ENCODE assay signal across 27 mouse cellular contexts in the genomic region with DNA sequence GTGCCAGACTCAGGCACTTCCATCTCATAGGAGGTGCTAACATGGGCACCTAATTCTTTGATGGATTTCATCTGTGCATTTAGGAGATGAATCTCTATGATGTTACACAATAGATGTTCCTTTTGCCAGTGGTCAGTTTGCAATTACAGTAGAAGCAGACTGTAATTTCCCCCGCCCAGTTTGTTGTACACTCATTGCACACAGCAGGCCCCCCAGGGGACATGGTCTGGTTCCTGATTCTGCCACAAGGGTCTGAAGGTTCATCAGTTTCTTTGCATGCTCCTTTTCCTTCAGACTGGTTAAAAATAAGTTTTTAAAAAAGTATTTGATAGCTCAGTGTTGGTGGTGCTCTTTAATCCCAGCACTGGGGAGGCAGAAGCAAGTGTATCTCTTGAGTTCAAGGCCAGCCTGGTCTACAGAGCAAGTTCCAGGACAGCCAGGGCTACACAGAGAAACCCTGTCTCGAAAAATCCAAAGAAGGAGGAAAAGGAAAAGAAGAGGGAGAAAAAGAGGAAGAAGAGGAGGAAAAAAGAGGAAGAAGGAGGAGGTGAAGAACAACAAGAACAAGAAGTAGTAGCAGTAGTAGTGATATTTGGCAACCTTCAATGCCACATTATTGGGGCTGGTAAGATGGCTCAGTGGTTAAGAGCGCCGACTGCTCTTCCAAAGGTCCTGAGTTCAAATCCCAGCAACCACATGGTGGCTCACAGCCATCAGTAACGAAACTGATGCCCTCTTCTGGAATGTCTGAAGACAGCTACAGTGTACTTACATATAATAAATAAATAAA. TPM values are rescaled to one million over a fixed set of nuclear protein-coding genes. Genes with fewer than 3 reads are reported as not detected.
DNase-seq lines count a peak whose midpoint lies in the region; ATAC-seq and TF ChIP-seq lines count a peak whose summit lies in the region.
"Had no signal": no experiment of that assay in that cellular context is flagged by ENCODE, and none has a peak within 500 bp of the region (broad histone marks: within the 10 kb centered on the region; RNA-seq: fewer than 3 reads in every experiment).

No protein-coding gene starts in this region.

- peaks cover 0 to 3% of the 10 kb centered on the region in 2 experiments; a peak in 2 of 4 replicates for H3K36me3 ChIP-seq in MEL (ENCODE audit: control insufficient read depth in 1 of 2, insufficient read depth in 2 of 2, low read length in 2 of 2)
- H3K36me3 ChIP-seq in liver, embryonic 12.5 days = no peaks in the 10 kb centered on the region
- H3K36me3 ChIP-seq: forebrain, embryonic 10.5 days; heart, embryonic 12.5 days; heart, embryonic 15.5 days; hindbrain, embryonic 10.5 days; hindbrain, embryonic 13.5 days had no signal

- peaks cover 0 to 8% of the 10 kb centered on the region in 2 experiments; a peak in 2 of 4 replicates for H3K4me1 ChIP-seq in MEL (ENCODE audit: control insufficient read depth in 1 of 2, insufficient read depth in 2 of 2, low read length in 2 of 2)
- H3K4me1 ChIP-seq in liver, embryonic 12.5 days = no peaks in the 10 kb centered on the region; the same call in 1 of the 2 replicates
- H3K4me1 ChIP-seq: forebrain, embryonic 10.5 days; forebrain, embryonic 13.5 days; heart, embryonic 12.5 days; heart, embryonic 15.5 days; hindbrain, embryonic 10.5 days; hindbrain, embryonic 13.5 days had no signal

- TF ChIP-seq EP300 in MEL (IDR thresholded peaks at IDR 0.05; ENCODE audit: low read depth in 1 of 2, low read length in 2 of 2) = no peak

- no peak overlapping the region for H3K4me3 ChIP-seq in MEL (ENCODE audit: control insufficient read depth in 1 of 2, insufficient read depth in 1 of 2, low read depth in 2 of 2, low read length in 2 of 2)
- no peak overlapping the region for H3K4me3 ChIP-seq in liver, embryonic 12.5 days
- H3K4me3 ChIP-seq: forebrain, embryonic 10.5 days; forebrain, embryonic 13.5 days; gastrocnemius, adult 2 months; heart, embryonic 12.5 days; heart, embryonic 15.5 days; hindbrain, embryonic 10.5 days; hindbrain, embryonic 13.5 days had no signal

- H3K4me2 ChIP-seq in liver, embryonic 12.5 days = no peak overlapping the region
- H3K4me2 ChIP-seq: forebrain, embryonic 13.5 days; heart, embryonic 12.5 days; heart, embryonic 15.5 days; hindbrain, embryonic 13.5 days had no signal

- no peak for TF ChIP-seq CTCF in MEL (IDR thresholded peaks at IDR 0.05 in 2 of 3, conservative IDR thresholded peaks at IDR 0.05 in 1 of 3; ENCODE audit: control insufficient read depth in 1 of 3, insufficient read depth in 1 of 3, low read depth in 2 of 3, low read length in 3 of 3, poor library complexity in 1 of 3, severe bottlenecking in 1 of 3)

- H3K27me3 ChIP-seq in MEL (ENCODE audit: control insufficient read depth in 1 of 2, insufficient read depth in 2 of 2, low read length in 2 of 2) = peaks cover 0 to 3% of the 10 kb centered on the region in 2 experiments; a peak in 1 of 4 replicates
- H3K27me3 ChIP-seq in liver, embryonic 12.5 days (replicated peaks) = no peaks in the 10 kb centered on the region
- H3K27me3 ChIP-seq: forebrain, embryonic 13.5 days; heart, embryonic 12.5 days; heart, embryonic 15.5 days; hindbrain, embryonic 13.5 days had no signal

- 58% methylated on average over 5 of the region's 5 CpGs for WGBS in liver, embryonic 12.5 days (ENCODE audit: insufficient replicate concordance)

- no peaks in the 10 kb centered on the region for H3K79me2 ChIP-seq in MEL (ENCODE audit: control insufficient read depth, insufficient read depth, low read length, poor library complexity)

- no peak for TF ChIP-seq POLR2A in MEL (IDR thresholded peaks at IDR 0.05; ENCODE audit: control insufficient read depth in 1 of 2, insufficient read depth in 1 of 2, low read depth in 1 of 2, low read length in 2 of 2, poor library complexity in 1 of 2)

- peak; percentile 48 for DNase-seq in B cell, adult 2 months
- peak; percentile 42 for DNase-seq in MEL (ENCODE audit: low read depth, low spot score)
- DNase-seq in layer of hippocampus, adult 8-10 months (ENCODE audit: low spot score in 2 of 2) = no peak
- DNase-seq in left cerebral cortex, adult 9 months (ENCODE audit: low spot score in 2 of 2) = no peak
- DNase-seq: adrenal gland, adult 2 months; adrenal gland, postnatal 14 days; cerebellum, adult 11-12 months; cerebellum, adult 8-10 months; cerebellum, postnatal 10 days; cerebellum, postnatal 36 days; forebrain, postnatal 0 days; gastrocnemius, adult 2 months; gastrocnemius, postnatal 14 days; heart, adult 18-20 months; heart, postnatal 10 days; heart, postnatal 36 days had no signal

- H3K27ac ChIP-seq in MEL (ENCODE audit: control insufficient read depth, low read depth, low read length) = no peak overlapping the region
- H3K27ac ChIP-seq in liver, embryonic 12.5 days = no peak overlapping the region
- H3K27ac ChIP-seq: forebrain, embryonic 10.5 days; forebrain, embryonic 13.5 days; gastrocnemius, adult 2 months; heart, embryonic 15.5 days; hindbrain, embryonic 10.5 days; hindbrain, embryonic 13.5 days; hindbrain, postnatal 0 days had no signal

- H3K9me3 ChIP-seq in MEL (replicated peaks; ENCODE audit: insufficient read depth, low read length) = no peaks in the 10 kb centered on the region
- no peaks in the 10 kb centered on the region for H3K9me3 ChIP-seq in liver, embryonic 12.5 days (replicated peaks)
- H3K9me3 ChIP-seq: forebrain, embryonic 10.5 days; forebrain, embryonic 13.5 days; heart, embryonic 15.5 days; hindbrain, embryonic 10.5 days; hindbrain, embryonic 13.5 days had no signal

- H3K9ac ChIP-seq in MEL (ENCODE audit: control insufficient read depth, low read depth, low read length, poor library complexity, severe bottlenecking) = no peak overlapping the region
- no peak overlapping the region for H3K9ac ChIP-seq in liver, embryonic 12.5 days
- H3K9ac ChIP-seq: forebrain, embryonic 13.5 days; forebrain, postnatal 0 days; heart, embryonic 12.5 days; heart, embryonic 15.5 days; hindbrain, embryonic 13.5 days had no signal

- ATAC-seq in granulocyte monocyte progenitor cell, adult 5-6 weeks (replicated peaks; ENCODE audit: poor library complexity, severe bottlenecking) = peak; percentile 80
- ATAC-seq in liver, embryonic 12.5 days = no peak
- ATAC-seq: CD4-positive, CD25-positive, alpha-beta regulatory T cell, adult 4 months; forebrain, embryonic 13.5 days; forebrain, postnatal 0 days; hindbrain, postnatal 0 days; inflammation-experienced regulatory T-cells, adult 6 months had no signal

- no peak for TF ChIP-seq RAD21 in MEL (IDR thresholded peaks at IDR 0.05; ENCODE audit: low read depth, low read length)

TF ChIP-seq in MEL, 35 proteins besides CTCF, POLR2A, EP300 and RAD21:
- TF ChIP-seq RCOR1 (IDR thresholded peaks at IDR 0.05; ENCODE audit: low read depth, low read length) (no peak), TBP (IDR thresholded peaks at IDR 0.05; ENCODE audit: low read depth, low read length) (peak; percentile 89), POLR2AphosphoS2 (IDR thresholded peaks at IDR 0.05; ENCODE audit: low read length) (no peak), NELFE (IDR thresholded peaks at IDR 0.05; ENCODE audit: low read depth, low read length) (no peak)

RNA-seq across cellular contexts. Expression of gene Ep300, which starts 39.6 kb away (rescaled TPM):
- 11.6 and 13.4 TPM in 2 replicates for total RNA-seq in MEL (2012; rRNA removed)
- 10 to 100 TPM; 32.3 to 45.2 TPM for polyA plus RNA-seq in MEL (2012; ENCODE audit: insufficient read depth in 1 of 2, insufficient read length in 2 of 2, low read depth in 1 of 2, low replicate concordance in 2 of 2, missing spikeins in 1 of 2)
- total RNA-seq in granulocyte monocyte progenitor cell, adult 5-6 weeks (2014; fragmentation: Nextera tagmentation) = 120 and 136 TPM in 2 replicates
- total RNA-seq in granulocyte monocyte progenitor cell, adult 5-6 weeks (2017) = 20.7 and 38.5 TPM in 2 replicates
- total RNA-seq in layer of hippocampus, adult 8-10 months (2022) = 10 to 100 TPM; 64.5 to 80.0 (median 74.6) TPM
- 11.8 and 13.4 TPM in 2 replicates for polyA plus RNA-seq in liver, embryonic 12.5 days (2016; fragmentation: Nextera tagmentation; extraction: Ambion mirVana)

Comparison
In these comparisons a context has a peak if more than half of its experiments do, and no peak if none do; other contexts are left out.
1. DNase-seq: peak in B cell, adult 2 months (2 of 2) and MEL (single experiment); none in layer of hippocampus, adult 8-10 months (0 of 2) and left cerebral cortex, adult 9 months (0 of 2).